Mouse (Mus musculus) heart, postnatal 36 days (tissue): ENCODE measurements around the gene Ddx52. TPM values are rescaled to one million over a fixed set of nuclear protein-coding genes. Genes with fewer than 3 reads are reported as not detected.

Source experiments
- DNase-seq, 2 experiments: peaks; one replicate each; pipeline ENCODE4 v3.0.0; 2021 to 2022
- intact Hi-C: fragments of 180-260 bp; cut with DNase I; formaldehyde crosslinking; loops from one replicate; pipeline ENCODE4 v1.15.1; 2025
- total RNA-seq, 2 experiments: library from RNA; stranded (reverse); gene quantifications; 2 replicates each; pipeline ENCODE4 v1.2.3; 2021

Ddx52 gene
- total RNA-seq, 2 experiments from 2014 or later, result 10.9 to 12.6 TPM

DNA sequence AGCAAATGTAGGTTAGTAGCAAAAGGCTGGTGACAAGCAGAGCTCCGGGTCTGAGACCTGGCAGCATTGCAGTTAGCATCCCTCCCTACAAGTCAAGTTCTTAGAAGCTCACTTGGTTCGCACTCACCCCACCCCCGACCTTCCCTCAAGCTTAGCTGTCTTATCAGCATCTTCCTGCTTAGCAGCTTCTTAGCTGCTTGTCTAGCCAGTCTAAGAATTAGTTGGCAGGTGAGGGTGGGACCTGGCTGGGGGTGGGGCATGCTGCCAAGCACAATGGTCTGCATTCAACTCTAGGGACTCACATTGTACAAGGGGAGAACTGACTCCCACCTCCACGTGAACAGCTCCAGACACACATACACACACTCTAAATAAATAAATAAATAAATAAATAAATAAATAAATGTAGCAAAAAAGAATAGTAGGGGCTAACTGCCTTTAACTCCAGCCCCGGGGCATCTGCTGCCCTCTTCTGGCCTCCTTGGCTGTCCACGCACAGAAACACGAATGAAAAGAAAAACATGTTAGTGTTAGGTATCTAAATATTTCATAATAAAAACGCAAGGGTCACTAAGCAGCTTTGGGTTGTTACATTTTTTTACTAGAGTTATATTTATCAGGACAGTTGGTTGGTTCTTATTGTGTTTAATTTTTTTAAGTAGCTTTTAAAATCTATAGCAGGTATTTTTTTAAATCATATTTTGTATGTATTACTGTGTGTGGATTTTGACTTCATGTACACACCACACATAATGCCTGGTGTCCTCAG lies 25.8 kb downstream of the Ddx52 start:
- intact Hi-C loops, result no loop called here
- peak in 1 of 2 experiments; percentile 8 for DNase-seq

DNA sequence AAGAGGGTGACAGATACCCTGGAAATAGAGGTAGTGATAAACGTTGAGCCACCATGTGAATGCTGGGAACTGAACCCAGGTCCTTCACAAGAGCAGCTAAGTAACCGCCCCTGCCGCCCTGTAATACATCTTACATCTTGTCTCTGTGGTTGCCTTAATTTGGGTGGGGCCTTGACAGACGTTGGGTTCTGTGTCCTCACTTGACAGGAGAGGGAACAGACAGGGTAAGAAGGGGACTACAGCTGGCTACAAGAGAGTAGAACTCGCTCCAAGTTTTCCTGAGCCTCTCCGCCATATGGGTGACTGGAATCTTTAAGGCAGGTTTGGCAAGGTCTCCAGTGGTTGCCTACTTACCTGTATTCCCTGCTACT lies 26.3 kb downstream of the Ddx52 start:
- DNase-seq, result no peak
- intact Hi-C loops, result no loop called here

DNA sequence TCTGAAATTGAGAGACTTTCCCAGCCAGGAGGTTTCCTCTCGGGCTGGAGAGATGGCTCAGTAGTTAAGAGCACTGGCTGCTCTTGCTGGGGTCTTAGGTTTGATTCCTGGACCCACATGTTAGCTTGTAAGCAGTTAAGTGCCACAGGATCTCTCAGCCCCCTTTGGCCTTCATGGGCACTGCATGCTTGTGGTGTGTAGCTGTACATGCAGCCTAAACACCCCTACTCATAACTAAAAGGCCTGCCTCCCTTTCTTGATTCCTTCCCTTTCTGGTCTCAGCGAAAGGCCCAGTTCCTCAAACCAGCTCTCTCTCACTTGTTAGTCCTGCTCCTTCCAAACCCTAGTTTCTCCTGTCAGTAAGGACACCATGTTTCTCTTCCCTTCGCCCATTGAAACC lies 27.2 kb downstream of the Ddx52 start:
- intact Hi-C loops, result no loop called here
- DNase-seq, result no peak

DNA sequence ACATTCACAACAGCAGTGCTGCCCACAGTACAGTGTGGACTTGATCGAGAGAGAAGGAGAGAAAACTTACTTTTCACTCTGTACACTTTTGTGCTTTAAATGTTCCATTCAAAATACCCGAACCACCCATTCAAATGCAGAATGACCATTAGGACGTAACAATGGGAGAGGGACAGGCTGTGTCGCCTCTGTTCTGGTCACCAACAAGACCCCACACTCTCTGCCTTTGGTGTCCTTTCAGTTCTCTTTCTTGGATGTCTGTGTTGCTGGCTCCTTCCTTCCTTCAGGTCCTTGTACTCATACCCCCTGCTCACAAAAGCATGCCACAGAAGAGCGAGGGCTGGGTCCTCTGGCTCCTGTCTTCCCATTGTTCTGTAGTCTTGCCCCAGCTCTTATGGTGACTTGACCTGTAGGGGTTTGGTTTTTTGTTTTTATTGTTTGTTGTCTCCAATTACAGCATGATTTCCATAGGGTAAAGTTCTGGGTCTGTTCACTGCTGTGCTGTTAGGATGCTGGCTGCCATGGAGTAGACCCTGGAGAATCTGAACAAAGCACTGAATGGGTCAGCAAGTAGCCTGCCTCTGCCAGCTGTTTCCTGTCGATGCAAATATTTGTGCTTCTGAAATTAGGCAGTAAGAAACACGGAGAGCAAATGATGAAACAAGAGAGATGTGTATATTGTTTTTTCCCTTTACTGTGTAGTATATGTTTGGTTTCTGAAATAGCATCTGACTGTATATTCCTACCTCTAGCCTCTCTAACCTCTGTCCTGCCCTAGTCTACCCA lies 32.9 kb downstream of the Ddx52 start:
- intact Hi-C loops, result no loop called here
- no peak for DNase-seq

DNA sequence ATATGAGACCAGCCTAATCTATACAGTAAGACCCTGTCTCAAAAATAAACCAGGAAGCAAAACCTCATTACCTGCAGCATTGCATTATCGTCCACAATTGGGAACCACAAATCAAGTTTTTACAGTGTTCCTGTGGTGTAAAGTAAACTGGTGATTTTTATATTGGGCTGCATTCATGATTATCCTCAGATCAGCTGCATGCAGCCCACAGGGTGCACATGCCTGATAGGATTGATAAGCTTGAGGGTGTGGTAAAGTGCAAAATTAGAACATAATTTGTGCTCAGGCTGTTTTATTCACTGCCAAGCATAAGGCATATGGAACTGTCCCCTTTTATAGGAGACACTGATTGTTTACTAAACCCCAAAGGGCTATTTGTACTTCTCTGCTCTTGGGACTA lies 33.6 kb downstream of the Ddx52 start:
- intact Hi-C loops, result no loop called here
- no peak for DNase-seq

DNA sequence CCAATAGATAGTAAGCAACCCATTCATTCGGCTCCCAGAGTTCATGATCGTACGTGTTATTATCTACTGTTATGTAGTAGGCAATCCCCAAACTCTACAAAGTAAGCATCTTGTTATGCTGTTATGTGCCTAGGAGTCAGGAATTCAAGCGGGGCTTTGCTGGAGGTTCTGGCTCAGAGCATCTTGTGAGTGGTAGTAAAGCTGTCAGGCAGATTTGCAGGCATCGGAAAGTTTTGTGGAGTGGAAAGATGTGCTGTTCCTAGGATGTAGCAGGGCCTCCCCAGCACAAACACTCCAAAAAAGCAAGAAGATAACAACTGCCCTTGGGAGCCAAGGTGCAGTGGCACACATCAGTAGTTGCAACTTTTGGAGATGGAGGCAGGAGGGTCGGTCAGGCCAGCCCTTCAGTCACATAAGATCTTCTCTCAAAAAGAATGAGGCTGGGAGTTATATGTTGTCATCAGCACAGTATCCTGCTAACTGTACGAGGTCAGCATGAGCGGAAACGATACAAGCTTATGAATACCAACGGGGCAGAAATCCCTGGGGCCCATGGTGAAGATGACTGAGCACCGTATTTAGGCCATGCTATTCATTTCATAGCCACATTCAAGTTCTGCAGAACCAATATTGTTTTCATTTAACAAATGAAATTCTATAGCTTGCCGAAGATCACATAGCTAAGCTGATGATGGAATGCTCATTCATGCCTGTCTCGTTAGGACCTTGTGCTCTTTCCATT lies 34.5 kb downstream of the Ddx52 start:
- no peak for DNase-seq

DNA sequence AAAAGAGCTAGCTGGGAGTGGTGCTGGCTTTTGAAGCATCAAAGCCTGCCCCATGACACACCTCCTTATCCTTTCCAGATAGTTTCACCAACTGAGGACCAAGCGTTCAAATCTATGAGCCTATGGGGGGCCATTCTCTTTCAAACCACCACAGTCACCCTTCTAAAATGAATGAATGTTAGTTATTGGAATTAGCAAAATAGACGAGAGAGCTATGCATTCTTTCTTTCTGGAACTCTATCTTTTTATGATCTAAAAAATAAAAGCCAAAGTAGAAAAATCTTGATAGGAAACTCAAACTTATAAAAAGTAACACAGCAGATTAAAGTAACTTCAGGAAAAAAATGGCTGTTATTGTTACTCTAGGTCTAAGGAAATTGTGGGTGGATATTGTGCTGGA lies 35.9 kb downstream of the Ddx52 start:
- DNase-seq, result no peak
- intact Hi-C loops, result no loop called here

More for the DNA sequence above, 34.5 kb downstream of the Ddx52 start:
- intact Hi-C loops, result no loop called here

DNA sequence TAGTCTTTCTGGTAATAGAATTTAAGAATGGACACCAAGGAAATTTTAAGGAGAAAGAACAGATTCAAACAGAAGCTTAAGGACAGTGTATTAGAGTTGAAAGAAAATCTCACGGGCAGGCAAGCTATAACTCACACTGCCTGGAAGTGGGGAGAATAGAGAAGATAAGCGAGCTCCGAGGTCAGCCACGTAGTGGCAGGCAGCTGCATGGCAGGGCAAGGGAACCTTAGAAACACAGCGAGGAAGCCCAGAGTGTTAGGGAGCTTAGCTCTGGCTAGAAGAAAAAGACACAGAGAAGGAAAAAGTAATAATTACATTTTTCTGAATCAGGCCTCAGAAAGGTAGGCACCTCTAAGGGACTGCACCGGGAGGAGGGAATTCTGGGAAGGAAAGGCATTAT lies 38.1 kb downstream of the Ddx52 start:
- intact Hi-C loops, result no loop called here

DNA sequence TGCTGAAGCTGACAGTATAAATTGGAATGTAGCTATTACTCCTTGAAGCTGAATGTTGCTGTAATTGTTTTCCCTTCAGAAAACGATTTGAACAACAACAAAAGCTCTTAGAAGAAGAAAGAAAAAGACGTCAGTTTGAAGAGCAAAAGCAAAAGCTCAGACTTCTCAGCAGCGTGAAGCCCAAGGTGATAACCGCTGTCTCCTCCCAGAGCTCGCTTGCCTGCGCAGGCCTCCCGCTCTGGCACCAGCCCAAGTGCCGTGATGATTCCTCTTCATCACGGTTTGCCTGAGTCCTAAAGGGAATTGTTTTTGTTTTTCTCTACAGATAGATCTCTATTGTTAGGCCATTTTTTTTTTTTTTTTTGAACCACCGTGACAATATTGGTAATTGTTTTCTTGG lies 39.5 kb downstream of the Ddx52 start:
- DNase-seq, result no peak
- intact Hi-C loops, result no loop called here

More for the DNA sequence above, 38.1 kb downstream of the Ddx52 start:
- DNase-seq, result no peak

DNA sequence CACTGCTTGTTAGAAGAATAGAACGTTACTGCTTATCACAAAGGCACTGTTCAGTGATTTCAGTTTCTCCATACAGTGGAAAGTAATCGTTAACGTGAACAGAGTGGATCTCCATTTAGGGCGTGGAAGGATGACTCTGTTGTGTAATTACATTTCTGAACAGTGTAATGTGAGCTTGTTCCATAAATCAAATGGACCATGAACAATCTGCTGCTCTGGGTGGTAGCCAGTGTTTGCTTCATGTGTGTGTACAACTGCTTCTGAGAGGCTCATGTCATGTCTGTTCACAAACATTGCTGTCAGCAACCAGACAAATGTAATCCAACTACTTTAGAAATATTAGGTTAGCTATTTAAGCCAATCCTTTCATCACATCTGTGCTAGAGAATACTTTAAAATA lies 49.8 kb downstream of the Ddx52 start:
- intact Hi-C loops, result no loop called here
- DNase-seq, result no peak

DNA sequence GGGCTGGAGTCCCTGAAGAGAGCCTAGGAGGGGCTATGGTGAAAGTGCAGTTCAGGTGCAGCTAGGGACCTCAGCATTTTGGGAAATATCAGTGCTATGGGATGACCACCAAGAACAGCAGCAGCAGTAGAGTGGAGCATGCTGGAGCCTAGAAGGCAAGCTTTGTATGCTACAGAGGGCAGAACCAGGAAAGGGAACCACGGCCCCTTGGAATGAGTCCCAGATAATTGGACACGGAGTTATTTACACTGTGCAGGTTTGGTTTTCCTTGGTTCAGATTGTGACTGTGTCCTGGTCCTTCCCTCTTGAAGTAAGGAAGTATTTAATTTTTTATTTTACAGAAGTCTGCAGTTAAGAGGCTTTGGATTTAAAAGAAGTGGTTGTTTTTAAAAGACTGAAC lies 51.6 kb downstream of the Ddx52 start:
- intact Hi-C loops, result no loop called here
- DNase-seq, result peak in 1 of 2 experiments; percentile 7

DNA sequence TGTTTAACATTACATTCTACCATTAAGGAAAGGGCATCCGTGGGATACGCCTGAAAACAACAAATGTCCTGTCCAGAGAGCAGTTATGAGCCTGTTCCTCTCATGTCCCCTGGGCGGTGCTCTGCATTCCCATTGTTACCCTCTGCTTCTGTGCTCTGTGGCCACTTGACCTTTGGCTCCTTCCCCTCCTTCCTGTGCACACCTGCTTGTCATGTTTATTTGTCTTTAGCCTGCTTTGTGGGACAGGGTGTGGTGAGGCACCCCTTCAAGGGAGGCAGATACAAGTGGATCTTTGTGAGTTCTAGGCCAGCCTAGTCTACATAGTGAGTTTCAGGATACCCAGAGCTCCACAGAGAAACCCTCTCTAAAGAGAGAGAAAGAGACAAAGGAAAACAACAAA lies 52.6 kb downstream of the Ddx52 start:
- intact Hi-C loops, result no loop called here
- DNase-seq, result no peak

DNA sequence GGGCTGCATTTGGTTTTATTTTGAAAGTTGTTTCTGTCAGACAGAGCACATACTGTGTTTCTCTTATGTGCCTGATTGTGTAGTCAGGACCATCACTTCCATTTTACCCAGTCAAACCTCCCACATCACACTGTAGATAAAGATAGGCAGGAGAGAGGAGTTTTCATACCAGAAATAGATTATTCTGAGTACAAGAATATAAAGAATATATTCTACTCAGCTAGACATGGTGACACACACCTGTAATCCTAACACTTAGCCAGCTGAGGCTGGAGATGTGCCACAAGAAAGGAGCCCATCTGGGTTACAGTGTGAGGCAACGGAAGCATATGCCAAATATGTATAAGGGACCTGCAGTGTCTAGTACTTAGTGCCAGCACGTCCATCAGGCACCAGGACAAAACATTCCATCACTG lies 53.7 kb downstream of the Ddx52 start:
- intact Hi-C loops, result no loop called here
- DNase-seq, result no peak

DNA sequence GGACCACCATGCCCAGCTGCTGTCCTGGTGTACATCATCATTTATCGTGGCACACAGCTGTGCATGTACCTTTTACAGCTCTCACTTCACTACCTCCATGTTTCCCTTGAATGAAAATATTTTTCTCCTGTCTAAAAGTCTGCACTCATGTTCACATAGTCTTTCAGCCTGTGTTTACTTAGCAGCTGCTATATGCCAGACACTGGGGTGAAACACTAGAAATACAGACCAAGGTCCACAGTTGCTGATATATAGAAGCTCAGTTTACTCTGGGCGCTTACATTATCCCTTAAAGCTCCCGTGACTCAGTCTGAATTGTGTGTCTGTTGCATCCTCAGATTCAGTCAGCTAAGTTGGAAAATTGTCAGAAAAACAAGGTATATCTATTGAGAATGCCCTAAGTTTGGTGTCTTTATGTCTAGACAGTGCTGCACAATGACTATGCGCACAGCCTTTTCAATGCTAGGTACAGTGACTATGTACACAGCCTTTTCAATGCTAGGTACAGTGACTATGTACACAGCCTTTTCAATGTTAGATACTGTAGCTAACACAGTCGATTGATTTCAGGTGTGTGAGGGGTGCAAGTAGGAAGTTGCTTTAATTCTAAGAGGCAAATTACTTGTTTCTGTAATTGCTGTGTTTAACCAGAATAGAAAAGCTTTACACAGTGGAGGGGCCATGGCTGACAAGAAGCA lies 55.5 kb downstream of the Ddx52 start:
- intact Hi-C loops, result no loop called here
- DNase-seq, result no peak

DNA sequence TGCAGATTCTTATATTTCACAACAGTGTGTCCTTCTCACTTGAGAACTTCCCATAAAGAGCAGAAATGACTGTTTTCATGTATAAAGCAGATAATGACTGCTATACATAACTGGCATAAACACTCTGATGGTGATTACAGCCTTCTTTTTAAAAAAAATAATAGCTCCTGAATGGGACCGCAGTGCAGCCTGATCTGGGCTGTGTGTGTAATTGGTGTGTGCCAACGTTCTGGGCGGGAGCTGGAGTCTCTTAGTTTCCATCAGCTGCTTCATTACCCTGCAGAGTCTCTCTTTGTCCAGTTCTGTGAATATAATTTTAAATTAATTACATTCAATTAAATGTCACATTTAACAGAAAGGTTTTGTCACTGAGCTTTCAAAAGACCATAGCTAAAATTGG lies 57.1 kb downstream of the Ddx52 start:
- no peak for DNase-seq
- intact Hi-C loops, result no loop called here

DNA sequence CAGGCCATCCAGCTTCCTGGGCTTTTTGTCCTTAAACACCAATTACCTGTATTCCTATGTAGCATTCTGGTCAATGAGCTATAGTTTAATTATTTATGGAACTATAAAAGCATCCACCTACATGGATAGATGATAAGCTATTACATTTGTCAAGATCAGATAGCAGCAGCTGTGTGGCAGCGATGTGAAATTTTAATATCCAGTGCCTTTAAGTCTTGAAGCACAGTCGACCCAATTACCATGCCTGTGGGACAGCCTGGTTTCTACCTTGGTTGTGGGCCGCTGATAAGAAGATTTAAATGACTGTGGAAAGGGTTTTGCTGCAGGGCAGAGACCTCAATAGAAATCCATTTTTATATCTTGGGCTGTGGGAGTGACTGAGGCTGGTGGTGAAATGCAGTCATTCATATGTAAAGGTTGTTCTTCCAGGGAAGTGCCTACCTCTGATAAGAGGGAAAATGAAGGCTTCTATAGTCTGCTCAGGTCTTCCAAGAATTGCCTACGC lies 57.6 kb downstream of the Ddx52 start:
- no peak for DNase-seq
- intact Hi-C loops, result no loop called here

DNA sequence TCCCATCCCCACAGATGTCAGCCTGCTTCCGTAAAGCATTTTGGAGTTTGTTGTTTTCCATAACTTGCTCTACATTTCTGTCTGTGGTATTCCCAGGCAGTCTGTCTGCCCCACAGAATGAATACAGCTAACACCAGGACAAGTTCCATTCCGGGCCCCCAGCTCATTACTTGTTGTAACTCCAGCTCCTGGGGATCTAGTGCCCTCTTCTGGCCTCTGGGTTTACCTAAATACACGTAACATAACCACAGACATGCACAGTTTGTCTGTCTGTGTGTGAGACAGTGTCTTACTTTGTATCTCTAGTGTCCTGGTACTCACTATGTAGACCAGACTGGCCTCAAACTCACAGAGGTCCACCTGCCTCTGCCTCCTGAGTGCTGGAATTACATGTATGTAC lies 59.4 kb downstream of the Ddx52 start:
- intact Hi-C loops, result no loop called here
- DNase-seq, result no peak

DNA sequence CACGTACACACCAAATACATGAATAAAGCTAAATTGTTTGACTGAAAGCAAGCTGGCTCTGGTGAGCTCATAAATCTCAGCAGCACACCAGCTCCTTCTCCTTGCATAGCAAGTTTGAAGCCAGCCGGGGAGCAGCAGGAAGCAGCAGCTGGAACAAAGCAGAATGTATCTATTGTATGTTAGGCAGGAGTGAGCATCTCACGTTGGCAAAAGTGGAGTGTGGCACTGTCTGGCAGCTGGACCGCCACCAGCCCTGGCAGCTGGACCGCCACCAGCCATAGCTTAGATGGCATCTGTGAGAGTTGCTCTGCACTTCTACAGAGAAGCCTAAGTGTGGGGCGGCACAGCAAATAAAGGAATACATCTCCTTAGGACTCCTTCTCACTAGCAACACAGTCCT lies 62.1 kb downstream of the Ddx52 start:
- intact Hi-C loops, result no loop called here
- DNase-seq, result no peak

DNA sequence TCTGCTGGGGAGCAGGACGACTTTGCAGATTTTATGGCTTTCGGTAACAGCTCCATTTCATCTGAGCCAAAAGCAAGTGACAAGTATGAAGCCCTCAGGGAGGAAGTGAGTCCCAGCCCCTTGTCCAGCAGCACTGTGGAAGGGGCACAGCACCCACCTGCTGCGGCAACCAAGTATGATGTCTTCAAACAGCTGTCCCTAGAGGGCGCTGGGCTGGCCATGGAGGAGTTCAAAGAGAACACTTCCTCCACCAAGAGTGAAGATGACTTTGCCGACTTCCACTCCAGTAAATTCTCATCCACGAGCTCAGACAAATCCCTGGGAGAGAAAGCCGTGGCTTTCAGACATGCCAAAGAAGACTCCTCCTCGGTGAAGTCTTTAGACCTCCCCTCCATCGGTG lies 67.1 kb downstream of the Ddx52 start:
- intact Hi-C loops, result no loop called here
- no peak for DNase-seq

DNA sequence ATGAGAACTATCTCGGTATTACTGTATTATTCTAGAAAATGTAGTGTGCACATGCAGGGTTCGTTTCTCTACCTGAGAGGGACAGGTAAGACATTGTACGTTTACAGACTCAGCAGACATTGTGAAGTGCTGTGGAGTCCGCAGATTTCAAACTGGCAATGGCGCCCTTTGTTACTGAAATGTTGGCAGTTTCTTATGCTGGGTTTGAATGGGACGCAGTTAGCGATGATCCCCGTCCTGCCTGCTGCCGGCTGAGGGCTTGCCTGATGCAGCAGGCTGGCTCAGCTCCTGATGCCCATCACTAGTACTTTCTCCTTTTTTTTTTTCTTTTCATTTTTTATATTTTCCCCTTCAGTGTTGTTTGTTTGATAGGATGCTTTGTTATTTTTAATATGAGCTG lies 68.5 kb downstream of the Ddx52 start:
- no peak for DNase-seq
- intact Hi-C loops, result no loop called here

DNA sequence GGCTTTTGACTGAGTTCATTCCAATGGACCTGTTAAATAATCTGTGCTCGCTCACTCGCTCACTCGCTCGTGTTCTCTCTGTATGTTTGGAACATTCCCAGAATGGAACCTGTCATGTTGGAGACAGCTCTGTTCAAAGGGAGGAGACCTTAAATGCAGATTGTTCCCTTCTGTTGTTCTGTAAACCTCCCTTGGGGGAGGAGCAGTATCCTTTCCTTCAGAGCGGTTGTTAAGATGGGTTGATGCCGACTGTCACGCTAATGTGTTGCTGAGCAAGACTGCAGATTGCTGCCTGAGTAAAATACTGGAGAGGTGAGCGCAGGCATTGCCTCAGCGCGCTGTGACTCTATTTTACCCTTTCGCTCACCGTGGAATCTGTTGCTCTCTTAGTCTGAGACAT lies 69.2 kb downstream of the Ddx52 start:
- DNase-seq, result no peak
- intact Hi-C loops, result no loop called here
